Mouse (Mus musculus): Measurements from ENCODE around the gene Stpg4.

Gene Stpg4

DNA sequence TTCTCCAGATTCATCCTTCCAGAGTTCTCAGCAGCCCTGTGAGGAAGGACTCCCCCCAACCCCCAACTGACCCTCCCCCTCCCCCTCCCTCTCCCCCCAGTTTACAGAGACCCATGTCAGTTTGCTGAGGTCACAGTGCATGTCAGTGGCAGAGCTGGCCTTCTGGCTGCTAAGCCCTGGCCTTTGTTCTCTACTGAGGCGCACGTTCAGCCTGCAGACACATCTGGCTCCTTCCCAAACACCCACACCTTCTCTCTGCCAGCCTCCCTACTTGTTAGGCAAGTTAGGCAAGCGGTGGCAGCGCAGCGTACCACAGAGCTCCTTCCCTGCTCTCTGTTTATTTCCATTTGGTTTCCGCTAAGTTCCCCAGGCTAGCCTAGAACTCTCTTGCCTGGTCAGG is 50.0 kb downstream of the Stpg4 start:
- peak; percentile 58 for DNase-seq

DNA sequence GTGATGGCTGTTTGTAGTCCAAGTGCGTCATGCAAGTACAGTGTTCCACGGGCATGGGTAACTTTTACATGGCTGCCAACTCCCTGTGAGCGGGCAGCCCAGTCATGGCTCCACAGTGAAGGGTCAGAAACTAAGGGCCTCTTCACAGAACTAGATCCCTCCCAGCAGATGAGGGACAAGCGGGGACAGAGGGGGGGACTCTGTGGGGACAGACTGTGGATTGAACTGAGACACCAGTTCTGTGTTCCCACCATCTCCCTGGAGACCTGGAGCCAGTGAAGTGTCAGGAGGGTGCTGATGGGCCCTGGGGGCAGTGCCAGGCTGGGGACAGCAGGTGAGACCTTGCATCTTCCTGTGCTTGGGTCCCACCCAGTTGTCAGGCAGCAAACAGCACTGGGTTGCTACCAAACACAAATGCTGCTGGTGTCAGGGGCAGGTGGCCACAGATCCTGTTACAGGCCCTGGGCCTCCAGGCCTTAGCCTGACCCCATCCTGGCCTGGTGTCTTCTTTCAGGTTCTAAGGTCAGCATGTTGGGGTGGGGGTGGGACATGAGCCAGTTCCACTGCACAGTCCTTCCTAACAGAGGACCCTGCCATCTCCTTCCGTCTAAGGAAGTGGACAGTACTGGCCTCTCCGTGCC is 50.6 kb downstream of the Stpg4 start:
- no peak for DNase-seq

DNA sequence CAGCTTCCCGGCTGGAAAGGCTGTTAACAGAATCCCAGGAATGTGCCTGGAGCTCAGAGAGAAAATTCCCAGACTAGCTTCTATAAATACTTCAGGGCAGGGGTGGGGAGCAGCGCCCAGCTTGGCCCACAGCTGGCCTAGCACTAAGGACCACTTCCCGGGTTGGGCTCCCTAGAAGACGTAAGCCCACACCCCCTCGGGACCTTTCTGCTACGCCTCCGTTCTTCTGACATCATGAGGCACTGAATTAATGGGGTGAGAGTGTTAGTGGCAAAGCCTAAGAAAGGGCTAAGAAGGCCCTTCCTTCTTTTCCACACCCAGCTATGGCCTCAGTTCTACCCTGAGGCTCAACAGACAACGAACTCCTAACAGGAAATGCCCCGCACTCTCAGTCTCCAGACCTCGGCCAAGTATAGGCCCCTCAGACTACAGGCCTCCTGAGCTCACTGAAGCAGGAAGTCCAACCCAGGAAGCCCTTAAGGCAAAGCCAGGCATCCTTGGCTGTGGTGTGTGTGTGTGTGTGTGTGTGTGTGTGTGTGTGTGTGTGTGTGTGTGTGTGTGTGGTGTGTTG is 51.5 kb downstream of the Stpg4 start:
- no peak for DNase-seq

DNA sequence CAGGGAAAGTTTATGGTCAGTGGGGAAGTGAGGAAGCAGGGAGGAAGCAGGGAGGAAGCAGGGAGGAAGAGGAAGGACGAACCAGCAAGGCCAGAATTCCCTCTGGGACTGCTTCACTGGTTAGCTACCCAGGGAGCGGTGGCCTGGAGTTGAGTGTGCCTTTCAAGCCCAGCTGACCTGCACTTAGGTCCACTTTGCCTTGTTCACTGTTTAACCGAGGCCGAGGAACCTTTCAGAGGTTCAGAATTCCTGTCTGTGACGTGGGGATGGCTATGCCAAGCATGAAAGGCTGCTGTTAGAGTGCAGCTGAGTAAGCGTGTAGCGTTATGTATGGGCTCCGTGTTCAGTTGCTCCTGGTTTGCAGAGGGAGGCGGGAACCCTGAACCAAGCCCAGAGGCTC is 54.2 kb downstream of the Stpg4 start:
- no peak for DNase-seq

DNA sequence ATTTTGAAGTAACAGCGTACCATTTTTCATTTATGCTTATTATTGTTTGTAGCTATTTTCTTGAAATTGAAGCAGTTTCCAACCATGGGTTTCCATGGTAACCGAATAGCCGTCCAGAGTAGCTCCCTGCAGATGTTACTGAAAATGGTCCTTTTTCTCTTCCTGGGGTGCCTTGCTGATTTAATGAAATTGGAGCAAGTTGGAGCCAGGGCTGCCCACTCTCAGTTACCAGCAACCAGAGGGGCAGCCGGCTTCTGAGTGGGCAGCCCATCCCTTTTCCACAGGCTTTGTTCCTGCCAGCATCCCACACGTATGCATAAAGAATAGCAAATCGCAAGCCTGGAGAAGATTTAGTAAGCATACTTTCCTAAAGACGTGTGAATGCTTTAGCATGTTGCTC is 55.4 kb downstream of the Stpg4 start:
- peak; percentile 69 for DNase-seq

DNA sequence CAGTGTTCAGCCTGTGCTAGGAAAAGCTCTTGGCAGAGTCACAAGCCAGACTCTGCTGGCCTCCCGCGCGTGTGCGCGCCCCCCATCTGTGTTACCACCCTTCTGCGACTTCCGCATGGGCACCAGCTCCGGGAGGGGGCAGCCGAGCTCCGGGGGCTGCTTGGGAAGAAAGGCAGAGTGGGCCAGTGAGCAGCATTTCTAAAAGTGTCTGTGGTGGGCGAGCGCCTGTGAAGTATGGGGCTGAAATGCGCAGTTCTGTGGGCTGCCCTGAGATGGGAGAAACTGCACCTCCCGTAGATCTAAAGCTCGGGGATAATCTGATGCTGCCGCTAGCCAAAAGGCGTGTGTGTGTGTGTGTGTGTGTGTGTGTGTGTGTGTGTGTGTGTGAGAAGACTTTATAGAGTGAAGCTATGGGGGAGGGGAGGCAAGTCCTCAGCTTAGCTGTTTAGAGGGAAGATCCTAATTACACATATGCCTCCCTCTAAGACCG is 58.2 kb downstream of the Stpg4 start:
- DNase-seq, result peak; percentile 83

DNA sequence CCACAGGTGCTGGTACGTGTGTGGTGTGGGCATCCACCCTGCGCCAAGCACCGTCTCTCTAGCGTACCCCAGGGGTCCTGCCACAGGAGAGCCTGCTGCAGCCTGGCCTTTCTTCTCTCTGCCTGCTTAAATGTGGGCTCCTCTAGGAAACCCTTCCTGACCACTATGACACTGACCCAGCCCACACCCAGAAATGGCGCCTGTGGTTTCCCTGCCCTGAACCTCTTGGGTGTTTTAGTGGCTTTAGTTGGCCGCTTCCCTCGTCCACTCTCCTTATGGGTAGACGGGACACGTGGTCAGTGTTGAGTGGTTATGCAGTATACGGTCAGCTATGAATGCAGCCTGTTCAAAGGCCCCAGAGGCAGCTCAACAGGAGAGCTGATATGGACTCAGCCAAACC is 59.1 kb downstream of the Stpg4 start:
- no peak for DNase-seq

DNA sequence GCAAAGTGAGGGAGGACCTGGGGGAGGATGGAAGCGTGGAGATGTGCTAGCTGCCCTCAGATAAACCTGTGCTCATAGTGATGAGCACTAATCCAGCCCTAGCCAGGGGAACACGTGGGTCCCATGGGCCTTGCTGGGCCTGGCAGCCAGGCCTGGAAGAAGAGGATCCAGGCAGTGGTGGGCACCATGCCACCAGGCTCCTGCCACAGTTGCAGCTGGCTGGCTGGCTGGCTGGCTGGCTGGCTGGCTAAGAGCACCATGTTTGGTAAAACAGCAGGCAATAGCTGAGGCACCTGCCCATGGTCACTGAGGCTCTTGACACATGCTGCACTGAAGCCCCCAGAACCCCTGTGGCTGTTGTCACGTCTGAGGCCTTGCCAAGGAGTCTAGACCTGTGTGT is 59.9 kb downstream of the Stpg4 start:
- peak; percentile 66 for DNase-seq

DNA sequence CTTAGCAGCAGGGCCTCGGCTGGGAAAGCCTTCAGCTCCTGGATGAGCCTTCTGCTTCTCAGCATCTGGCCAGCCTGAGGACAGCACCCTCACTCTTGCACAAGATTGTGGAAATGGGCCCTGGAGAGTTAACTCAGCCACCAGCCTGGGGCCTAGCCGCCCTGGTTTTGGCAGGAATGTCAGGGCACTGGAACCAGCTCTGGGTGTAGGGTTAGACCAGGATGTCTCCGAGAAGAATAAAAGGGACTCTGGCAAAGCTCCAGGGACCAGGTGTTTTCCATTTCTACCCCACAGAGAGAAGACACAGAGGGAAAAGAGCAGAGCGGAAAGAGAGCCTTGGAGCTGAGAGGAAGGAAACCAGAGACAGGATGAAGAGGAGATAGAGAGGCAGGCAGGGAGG is 60.3 kb downstream of the Stpg4 start:
- DNase-seq, result no peak

DNA sequence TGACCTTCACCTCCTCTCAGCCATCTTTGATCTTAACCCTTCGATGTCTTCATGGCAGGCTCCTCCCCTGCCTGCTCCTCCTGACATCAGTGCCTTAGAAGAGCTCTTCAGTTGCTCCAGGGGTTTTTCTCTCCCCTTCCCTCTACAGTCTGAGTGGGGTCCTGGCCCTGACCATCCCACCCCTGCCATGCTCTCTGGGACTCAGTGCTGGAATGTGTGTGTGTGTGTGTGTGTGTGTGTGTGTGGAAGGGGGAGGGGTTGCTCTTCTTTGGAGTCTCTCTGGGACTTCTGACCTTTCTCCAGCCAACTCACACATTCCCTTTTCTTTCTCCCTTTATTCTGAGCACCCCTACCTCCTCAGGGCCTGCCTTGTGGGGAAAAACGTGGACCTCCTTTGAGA is 61.0 kb downstream of the Stpg4 start:
- DNase-seq, result no peak

DNA sequence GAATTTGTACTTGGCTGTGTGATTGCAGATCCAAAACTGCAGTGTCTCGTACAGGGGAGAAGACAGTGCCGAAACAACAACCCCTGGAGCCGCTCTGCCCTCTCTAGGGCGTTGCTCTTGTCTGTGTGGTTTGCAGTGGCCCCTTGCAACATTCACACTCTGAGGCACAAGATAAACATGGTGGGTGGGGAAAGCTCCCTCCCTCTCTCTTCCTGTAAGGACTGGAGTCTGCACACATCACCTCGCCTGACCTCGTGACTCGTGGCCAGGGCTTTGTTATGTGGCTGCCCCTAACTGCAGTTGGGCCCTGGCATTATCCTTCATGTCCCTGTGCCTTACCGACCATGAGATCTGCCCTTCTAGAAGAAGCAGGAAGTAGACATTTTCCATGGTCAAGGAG is 62.3 kb downstream of the Stpg4 start:
- DNase-seq, result no peak

DNA sequence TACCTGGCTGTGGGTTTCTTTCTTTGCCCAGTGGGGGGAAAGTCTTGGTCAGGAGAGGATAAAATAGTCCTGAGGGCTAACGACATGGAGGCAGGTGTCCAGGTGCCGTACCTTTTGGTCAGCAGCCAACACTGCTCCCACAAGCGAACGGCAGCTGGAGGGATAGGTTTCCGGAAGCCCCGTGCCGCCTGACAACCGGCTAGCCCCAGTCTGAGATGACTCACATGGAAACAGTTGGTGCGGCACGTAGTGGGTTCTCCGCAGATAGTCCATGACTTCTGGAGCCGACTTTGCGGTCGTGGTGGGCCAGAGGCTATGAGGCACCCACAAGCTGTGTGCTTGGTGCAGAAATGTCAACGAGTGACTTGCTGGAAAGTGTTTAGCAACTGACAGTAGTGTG is 63.4 kb downstream of the Stpg4 start:
- DNase-seq, result no peak

DNA sequence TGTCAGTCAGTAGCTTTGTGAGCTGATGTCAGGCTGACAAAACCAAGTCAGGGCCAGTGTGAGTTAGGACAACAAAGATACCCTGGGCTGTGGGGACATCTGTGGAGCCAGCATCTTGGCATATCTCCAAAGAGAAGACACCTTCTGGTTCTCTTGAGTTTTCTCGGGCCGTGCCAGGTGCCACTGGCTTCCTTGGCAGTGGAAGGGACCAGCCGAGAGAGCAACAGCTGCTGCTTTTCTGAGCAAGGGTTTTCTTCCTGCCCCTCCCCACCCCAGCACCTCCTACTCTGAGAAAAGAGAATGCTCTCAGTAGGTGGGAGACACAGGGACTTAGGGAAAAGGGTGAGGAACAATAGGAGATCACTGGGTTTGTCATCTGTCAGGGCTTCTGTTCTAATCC is 66.4 kb downstream of the Stpg4 start:
- DNase-seq, result no peak

DNA sequence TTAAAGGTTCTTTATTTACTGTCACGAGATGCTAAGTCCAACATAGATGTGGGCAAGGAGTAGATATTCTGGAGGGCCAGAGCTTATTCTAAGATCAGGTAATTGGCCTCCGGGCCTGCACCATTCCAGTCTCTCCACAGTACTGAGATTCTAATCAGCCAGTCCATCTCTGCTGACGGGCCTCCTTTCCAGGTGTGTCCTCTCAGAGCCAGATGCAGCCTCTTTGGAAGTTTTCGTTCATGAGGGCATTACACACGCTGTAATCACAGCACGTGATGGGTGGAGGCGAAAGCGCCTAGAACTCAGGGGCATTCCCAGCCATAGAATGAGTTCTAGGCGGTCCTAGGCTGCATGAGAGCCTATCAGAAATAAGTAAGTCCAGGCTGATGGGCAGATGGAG is 70.0 kb downstream of the Stpg4 start:
- no peak for DNase-seq

DNA sequence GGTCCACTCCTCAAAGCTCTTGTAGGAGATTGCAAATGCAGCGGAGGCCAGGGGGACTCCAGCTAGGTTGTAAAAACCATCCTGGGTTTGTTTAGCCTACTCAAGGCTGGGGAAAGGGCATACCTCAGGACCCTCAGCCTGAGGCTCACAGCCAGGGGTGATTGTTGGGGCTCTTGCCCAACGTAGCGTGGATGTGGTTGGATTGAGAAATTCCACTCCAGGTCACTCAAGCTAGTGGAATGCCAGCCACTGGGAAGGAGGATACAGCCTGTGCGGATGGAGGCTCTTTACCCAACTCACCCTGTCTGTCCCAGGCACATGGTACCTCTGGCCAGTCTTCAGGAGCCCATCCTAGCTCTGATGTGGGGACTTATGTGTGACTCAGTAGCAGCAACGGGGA is 71.3 kb downstream of the Stpg4 start:
- no peak for DNase-seq

DNA sequence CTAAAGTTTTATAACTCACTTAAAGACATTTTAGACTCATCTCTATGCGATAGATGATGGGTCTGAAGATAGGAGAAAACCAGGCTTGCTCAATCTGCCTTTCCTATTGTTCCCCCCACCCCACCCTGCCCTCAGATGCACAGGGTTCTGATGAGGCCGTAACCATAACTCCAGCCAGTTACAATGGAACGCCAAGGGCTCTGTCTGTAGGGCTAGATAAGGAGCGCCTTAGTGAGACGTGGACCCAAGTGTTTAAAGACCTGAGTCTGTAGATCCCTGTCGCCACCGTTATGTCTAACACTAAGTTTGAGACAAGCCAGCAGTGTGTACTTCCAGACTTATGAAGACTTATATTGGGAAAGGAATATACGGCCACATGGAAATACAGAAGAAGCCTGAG is 72.1 kb downstream of the Stpg4 start:
- DNase-seq, result no peak

DNA sequence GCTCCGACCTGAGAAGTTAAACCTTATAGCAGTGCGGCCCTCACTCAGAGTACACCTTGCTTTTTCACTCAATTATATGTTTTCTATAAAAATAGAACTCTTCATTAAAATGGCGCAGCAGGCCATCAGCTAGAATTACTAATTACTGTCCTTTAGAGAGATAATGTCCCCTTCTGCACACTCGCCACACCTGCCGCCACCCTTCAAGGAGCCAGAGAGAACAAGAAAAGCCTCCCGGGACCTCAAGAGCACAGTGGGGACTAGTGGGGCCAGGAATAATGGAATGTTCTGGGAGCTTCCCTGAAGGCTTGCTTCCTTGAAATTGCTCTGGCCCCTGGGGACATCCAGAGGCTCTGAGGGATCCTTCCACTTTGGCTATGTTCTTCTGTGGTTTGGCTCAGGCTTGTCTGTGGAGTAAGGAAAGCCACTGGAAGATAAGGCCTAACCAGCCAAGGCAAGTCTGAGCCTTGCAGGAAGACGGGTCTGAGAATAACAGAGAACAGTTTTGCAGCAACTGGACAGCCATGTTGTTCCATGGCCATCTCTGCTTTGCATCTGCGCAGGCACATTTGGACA is 73.7 kb downstream of the Stpg4 start:
- no peak for DNase-seq

DNA sequence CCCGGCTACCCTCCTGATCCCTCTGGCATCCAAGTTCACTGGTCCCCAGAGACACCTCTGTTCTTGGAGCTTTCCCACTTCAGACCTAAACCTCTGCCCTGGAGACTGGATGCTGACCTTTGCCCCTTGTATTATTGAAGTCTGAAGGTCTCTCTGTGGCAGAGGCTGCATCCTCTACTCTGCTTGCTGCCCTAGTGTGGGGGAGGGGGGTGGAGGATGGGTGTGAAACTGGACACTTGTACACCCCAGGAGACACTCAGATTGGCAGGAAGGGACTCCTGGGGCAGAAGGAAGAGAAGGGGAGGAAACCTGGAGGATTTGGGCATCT is 74.7 kb downstream of the Stpg4 start:
- DNase-seq, result no peak

DNA sequence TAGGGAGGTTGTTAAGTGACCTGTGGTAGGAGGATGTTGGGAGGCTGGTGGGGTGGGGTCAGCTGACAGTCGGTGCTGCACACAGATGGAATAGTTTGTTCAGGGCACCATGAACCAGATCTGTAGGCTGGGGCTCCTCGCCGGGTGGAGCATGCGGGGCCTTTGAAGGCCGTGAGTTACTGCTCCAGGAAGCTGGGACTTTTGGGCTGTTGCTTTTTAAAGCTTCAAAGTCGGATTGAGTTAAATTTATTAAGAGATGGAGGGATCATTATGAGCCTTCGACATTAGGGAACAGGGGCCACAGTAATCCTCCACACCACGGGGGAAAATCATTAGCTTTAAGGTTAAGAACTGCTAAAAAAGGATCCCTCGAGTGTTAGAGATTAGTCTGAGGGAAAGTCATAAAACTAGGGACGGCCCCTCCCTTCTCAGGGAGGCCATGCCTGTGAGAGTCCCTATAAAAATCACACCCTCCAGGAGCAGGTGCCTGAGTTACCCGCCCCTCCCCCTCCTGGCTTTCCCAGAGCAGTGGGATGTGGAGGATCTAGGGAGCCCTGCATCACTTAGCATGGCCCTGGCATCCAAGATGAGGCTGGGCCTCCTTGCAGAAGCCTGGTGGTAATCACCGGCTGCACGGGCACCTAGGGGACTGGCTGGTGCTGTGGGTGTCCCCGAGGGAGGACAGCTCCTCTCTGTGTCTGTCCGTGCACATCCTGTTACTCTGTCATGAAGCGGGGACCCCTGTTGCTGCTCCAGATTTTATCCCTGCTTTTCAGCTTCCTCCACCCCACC is 75.2 kb downstream of the Stpg4 start:
- no peak for DNase-seq

DNA sequence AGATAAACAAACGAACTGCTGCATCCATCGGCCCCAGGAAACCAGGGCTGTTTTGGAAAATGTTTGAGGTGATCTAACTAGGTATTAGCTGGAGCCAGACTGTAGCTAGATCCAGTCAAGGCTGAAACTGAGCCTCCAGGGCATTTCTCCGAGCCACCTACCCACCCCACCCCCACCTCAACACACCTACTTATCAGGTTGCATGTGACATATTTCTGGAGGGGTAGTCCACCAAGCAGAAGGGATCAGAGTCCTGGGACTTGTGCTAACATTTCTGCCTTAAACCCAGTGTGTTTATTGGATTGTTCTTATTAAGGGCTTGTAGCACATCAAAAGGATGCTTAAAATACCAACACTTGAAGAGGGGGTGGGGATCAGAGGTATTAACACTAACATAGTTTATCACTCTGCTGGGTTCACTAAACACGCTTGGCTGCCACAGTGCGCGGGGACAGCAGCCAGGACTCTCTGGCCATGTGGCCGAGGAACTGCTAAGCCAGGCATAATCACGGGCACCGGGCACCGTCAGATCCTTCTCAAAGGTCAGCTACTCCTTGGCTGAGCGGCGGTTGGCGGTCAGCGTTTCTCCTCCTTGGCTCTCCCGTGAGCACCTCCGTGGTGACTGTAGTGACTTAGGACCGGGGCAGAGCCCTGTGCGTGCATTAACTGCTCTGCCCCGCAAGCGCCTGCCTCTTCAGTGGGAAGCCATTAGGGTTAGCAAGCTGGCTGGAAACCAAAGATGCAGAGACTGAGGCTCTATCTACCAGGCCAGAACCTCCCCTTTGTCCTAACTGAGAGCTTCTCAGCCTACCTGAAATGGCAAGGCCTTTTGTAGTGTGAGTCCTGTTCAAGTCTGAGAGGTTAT is 76.1 kb downstream of the Stpg4 start:
- DNase-seq, result no peak

DNA sequence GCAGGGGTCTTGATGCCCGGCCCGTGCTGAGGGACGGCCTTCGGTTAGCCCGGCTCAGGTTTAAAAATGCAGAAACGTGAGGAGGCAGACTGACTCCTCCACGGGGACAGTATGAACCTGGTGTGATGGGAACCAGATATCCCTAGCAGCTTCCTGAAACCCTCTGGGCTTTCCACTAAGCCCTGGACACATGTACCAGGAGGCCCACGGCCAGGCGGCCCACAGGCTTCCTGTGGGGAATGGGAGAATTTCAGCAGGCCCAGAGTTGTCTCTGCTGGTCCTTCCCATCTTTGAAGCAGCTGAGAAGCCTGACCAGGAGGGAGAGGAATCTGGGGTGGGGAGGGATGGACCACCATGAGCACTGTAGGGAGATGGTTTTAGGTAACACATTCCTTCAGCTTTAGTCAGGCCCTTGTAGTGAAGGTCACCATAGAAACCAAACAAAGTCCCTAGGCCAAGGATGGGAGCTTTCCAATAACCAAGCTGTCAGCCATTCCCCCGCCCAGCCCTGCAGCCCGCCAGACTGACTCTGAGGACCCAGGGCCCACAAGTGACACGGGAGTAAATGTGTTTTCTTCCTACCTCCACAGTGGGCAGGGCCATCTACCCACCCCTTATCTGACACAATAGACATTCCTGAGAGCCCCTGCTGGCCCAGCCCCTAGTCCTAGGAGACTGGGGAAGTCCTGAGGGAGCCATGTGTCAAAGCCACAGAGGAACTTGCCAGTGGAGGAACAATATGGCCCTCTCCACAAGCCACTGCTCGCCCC is 76.9 kb downstream of the Stpg4 start:
- DNase-seq, result no peak

DNA sequence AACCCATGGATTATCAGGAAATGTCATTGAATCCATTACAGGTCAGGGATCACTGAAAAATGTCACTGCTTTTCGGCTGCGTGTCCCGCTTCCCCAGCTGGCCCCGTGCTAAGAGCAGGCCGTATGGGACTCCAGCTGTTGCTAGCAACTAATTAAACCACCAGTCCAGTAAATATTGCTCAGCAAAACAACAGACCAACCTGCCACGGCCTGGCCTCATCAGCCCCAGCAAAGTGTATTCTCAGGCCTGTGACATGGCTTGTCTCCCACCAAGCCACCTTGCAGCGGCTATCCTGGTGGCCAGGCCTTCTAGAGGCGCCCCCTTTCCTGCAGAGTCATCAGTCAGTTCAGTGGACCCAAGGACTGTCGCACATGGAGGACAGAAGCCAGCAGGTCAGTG is 78.0 kb downstream of the Stpg4 start:
- DNase-seq, result no peak
